Mouse (Mus musculus) layer of hippocampus, postnatal 25 days (tissue): ENCODE results near the gene 4933414I15Rik. TPM values are rescaled to one million over a fixed set of nuclear protein-coding genes. Genes with fewer than 3 reads are reported as not detected.

ENCODE experiments used
- DNase-seq, 2 experiments: peaks; one replicate each; pipeline ENCODE4 v3.0.0; 2022; ENCODE audit warnings: mixed read lengths in 2 of 2, low spot score in 1 of 2; ENCODE audit errors: extremely low spot score in 1 of 2
- total RNA-seq, 2 experiments: library from RNA; stranded (reverse); gene quantifications; 2 replicates each; pipeline ENCODE4 v1.2.3; 2021

The 4933414I15Rik gene
- total RNA-seq = not detected

DNA sequence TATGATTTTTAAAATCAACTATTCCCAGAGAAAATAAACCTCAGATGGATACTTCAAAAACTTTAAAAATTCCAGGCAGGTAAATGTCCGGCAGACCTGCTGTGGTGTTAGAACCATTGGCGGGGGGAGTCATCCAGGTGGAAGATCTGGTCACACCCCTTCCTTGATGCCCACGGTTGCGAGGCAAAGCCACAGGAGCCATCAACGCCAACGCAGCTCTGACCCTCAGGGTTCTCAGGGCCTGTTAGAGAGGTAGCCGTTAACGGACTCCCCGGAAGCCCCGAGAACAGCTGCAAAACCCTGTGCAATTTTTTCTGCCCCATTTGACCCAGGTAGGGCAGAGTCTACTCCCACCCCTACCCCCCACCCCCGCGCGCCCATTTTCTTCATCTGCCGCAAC lies at the start of gene 4933414I15Rik:
4933414I15Rik (minus strand) TSS at position 260 of the 400 bp plus-strand sequence.
- DNase-seq = no peak

GRCm38 (mm10) chr11:50981667-50982066 lies 38.1 kb upstream of the 4933414I15Rik start, which contains the start of gene Olfr1377:
TSS of gene Olfr1377 (plus strand) at chr11:50981967.
- no peak for DNase-seq

DNA sequence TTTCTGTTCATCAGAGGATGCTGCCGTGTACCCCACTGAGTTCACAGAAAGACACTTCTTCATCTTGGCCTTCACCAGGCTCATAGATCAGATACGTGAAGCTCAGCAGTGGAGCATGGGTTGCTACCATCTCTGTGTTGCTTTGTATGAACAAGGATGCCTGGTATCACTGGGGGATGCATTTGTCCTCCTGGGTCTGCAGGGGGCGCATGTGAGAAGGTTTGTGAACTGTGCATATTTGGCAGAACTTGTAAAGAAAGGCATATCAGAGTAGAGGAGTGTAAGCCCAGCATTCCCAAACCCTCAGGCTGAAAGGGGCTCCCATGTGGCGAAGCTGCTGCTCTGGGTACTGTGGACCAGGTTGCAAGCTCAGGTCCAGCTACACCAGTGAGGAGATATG lies 33.7 kb upstream of the 4933414I15Rik start:
- DNase-seq = no peak

- DNase-seq = no peak
Measured at GRCm38 (mm10) chr11:50966230-50966629, 22.7 kb upstream of the 4933414I15Rik start, which contains the start of gene Olfr1378. TSS of gene Olfr1378 (plus strand) at chr11:50966530.

GRCm38 (mm10) chr11:50964886-50965285 lies 21.3 kb upstream of the 4933414I15Rik start:
- DNase-seq = no peak

GRCm38 (mm10) chr11:50953665-50954064 lies 10.1 kb upstream of the 4933414I15Rik start, which contains the start of gene Prop1:
TSS of gene Prop1 (minus strand) at chr11:50953765.
- DNase-seq = no peak

DNA sequence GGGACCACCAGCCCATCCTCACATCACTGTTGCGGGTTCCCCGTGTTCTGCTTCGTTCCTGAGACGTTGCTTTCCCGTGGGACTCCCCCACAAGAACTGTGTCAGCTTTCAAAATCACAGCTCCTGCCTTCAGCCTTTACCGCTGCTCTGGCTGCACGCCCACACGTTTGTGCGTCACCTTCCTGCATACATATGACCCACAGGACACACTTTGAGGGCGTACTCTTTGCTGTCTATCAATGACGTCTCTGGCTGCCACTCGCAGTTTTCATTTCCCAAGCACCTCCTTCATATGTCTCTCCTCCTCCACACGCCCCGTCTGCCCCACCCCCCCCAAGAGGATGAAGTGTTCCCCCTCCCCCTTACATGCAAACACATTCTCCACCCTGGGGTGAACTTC lies 8.7 kb upstream of the 4933414I15Rik start:
- DNase-seq = no peak

DNA sequence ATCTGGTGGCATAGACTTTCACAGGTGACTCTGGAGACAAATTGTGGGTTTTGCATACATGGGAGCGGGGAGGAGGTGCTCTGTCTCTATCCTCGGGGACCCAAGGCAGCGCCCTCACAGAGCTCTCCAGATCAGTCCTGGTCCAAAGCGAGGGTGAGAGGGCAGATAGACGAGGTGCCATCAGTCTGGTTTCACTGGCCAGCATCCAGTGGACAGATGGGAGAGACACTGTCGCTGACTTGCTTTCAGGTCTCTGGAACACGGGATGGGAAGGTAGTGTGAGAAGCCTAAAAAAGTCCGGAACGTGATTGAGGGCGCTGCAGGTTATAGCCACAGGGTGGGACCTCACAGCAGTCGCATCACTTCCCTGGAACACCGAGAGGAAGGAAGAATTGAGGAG lies 1.2 kb downstream of the 4933414I15Rik start:
- DNase-seq = no peak

DNA sequence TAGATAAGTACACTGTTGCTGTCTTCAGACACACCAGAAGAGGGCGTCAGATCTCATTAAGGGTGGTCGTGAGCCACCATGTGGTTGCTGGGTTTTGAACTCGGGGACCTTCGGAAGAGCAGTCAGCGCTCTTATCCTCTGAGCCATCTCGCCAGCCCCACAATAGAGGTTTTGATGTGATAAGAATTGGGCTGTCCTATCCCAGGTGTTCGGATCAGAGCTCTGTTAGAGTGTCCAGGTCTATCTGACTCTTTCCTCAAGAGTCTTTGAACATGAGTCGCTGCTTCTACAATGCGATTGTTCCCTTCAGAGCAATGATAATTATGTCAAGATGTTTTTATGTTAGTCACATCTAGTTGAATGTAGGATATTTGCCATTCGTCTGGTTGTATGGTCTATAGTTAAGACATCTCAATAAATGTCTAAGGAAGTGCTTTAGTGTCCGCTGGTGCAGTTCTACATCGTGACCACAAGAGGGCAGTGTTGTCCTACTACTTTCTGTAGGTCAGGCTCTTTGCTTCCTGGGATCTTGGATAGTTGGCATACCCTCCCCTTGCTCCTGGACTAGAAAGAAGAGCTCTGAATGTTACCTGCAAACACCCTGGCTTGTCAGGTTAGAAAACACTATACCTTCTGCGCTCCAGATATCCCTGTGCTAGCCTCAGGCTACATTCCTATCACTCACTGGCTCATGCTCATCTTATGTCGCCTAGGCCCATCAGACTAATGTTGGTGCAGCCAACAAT lies 3.8 kb downstream of the 4933414I15Rik start:
- no peak for DNase-seq

DNA sequence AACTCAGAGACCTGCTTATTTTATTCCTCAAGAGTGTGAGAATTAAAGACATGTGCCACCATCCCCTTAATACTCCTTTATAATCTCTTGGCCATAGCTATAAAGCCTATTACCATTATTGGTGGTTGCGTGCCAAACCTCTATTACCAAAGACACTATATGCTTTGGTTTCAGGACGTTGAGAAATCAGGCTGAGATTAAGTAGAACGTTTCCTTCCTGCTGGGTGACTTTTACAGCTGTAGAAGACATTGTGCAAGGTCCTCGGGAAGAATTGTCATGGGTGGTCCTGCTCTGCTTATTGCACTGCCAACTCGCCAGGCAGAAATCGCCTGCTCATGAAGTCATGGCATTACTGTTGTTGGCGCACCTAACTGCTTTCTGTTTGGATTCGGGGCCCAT lies 5.1 kb downstream of the 4933414I15Rik start:
- DNase-seq = no peak

GRCm38 (mm10) chr11:50932040-50932439 lies 11.5 kb downstream of the 4933414I15Rik start:
- no peak for DNase-seq

- DNase-seq = peak; percentile 62 to 74
Measured at GRCm38 (mm10) chr11:50931451-50931866, 12.1 kb downstream of the 4933414I15Rik start, which contains the start of gene Zfp354b. TSS of gene Zfp354b (minus strand) at chr11:50931633.

- peak in 1 of 2 experiments; percentile 15 for DNase-seq
Measured at GRCm38 (mm10) chr11:50931021-50931420, 12.5 kb downstream of the 4933414I15Rik start.

- DNase-seq = no peak
Measured at GRCm38 (mm10) chr11:50930469-50931014, 13.0 kb downstream of the 4933414I15Rik start.

DNA sequence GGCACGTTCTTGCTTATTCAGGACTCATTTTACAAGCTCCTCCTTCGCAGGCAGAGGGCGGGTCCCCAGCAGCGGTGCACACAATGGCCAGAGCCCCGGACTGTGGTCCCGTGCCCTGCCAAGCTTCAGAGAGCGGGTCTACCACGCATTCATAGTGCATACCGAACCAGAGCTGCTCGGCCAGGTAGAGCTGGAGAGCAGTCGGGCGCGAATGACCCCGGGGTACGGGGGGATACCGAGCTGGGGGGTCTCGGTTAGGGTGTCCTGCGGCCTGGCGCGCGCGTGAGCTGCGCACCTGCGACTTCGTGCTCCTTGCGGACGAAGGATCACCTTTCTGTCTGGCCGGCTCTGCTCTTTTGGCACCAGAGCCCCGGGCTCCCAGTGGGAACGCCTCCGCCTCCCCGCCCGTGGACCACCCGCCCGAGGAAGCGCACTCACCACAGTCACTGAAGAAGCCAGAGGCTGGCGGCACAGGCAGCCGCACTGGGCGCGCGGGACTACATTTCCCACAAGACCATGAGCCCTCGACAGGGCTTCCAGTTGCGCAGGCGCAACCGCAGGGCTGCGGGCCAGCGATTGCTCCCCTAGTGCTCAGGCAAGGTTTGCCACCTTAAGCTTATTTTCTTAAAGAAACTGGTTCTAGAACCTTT lies 27.8 kb downstream of the 4933414I15Rik start, which contains the start of gene Zfp2:
Zfp2 (minus strand) TSS at position 495 of the 650 bp plus-strand sequence.
- peak; percentile 82 to 87 for DNase-seq

- DNase-seq = no peak
Measured at GRCm38 (mm10) chr11:50914461-50914860, 29.1 kb downstream of the 4933414I15Rik start.

DNA sequence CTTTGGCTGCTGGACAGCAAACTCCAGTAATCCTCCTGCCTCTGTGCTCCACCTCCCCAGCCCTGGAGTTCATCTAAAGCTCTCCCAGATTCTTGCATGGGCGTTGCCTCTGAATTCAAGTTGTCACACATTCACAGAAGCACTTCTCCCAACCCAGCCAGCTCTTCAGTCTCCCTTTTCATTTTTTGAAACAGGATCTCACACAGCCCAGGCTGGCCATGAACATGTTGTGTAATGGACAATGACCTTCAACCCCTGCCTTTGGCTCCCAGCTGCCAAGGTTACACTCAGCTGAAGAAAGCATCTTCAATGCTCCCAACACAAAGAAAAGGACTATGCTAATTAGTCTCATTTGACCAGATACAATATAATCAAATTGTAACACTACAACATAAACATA lies 30.3 kb downstream of the 4933414I15Rik start:
- DNase-seq = no peak

DNA sequence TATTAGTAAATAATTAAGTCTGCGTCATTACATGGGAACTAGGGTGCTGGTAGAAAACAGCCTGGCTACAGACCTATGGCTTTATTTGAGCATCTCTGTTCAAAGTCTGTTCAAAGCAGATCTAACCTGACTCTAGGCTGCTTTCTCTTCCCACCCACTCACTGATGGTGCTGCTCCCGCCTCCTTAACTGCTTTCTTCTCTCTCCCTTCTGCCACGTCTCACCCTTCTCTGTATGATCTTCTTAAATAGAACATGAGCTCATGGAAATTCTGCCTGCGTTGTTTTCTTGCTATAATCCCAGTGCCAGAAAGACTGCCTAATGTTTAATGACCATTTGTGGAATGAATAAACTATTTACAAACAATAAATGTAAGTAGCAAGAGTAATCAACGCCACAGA lies 35.4 kb downstream of the 4933414I15Rik start:
- DNase-seq = no peak

DNA sequence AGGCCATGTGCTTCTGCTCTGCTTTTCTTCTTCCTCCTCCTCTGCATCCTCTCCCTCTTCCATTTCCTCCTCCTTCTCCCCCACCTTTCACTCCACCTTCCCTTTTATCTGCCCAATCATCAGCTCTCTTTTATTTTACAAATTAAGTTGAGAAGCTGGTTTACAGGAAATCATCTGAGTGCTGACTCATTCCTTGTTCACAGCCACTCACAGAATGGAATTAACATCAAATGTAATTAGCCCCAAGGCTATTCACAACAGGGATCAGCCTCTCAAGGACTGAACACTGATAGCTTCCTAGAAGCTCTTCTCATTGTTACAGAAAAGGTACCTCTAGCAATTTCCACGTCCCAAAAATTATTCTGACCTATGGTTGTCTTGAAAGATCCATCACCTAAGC lies 46.2 kb downstream of the 4933414I15Rik start:
- DNase-seq = no peak

DNA sequence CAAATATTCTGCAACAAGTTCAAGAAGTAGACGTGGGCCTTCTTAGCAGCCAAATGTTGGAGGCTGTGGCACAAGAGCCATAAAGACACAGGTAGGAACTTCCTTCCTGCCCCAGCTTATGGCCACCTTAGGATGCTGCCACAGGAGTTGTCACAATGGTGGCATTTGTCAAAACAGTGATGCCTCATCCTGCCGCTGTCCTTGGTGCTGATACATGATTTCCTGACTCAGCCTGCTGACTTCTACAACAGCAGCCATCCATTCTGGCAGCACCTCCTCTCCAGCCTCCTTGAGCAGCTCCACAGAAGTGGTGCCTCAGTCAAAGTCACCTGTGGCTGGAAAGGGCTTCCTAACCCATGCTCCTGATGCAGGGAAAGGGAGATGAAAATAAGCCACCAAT lies 51.1 kb downstream of the 4933414I15Rik start:
- DNase-seq = no peak
